Mouse (Mus musculus) heart, embryonic 13.5 days (tissue): Measurements from ENCODE around the gene Ppp2r5a. TPM values are rescaled to one million over a fixed set of nuclear protein-coding genes. Genes with fewer than 3 reads are reported as not detected.
A peak's percentile ranks its signal among the peaks of the same experiment; 100 is the strongest.

Experiments
- ATAC-seq: fragments of 200-750 bp; cut with Nextera tagmentation; 2 replicates; pipeline ENCODE4 v1.8.0; 2017; ENCODE audit warnings: moderate TSS enrichment; ENCODE audit not compliant: insufficient number of reproducible peaks, low FRiP score, low TSS enrichment; ENCODE audit errors: extremely low read depth
- H3K27ac ChIP-seq: fragments of 300-500 bp; sonication (generic); replicated peaks from 2 replicates; pipeline ENCODE4 v1.5.1; 2015; ENCODE audit warnings: moderate library complexity, mild to moderate bottlenecking, inconsistent platforms
- H3K27me3 ChIP-seq: fragments of 300-500 bp; sonication (generic); replicated peaks from 2 replicates; pipeline ENCODE4 v1.6.1; 2015; ENCODE audit warnings: mild to moderate bottlenecking, inconsistent platforms
- H3K36me3 ChIP-seq: fragments of 300-500 bp; sonication (generic); 2 replicates; pipeline ENCODE4 v1.6.1; 2015; ENCODE audit warnings: mild to moderate bottlenecking, inconsistent platforms
- H3K4me1 ChIP-seq: fragments of 300-500 bp; sonication (generic); 2 replicates; pipeline ENCODE4 v1.6.1; 2015; ENCODE audit warnings: inconsistent platforms
- H3K4me2 ChIP-seq: fragments of 300-500 bp; sonication (generic); 2 replicates; pipeline ENCODE4 v1.6.1; 2015; ENCODE audit warnings: inconsistent platforms, mild to moderate bottlenecking, moderate library complexity
- H3K4me3 ChIP-seq: fragments of 300-500 bp; sonication (generic); 2 replicates; pipeline ENCODE4 v1.5.1; 2015; ENCODE audit warnings: moderate library complexity, mild to moderate bottlenecking, inconsistent platforms
- H3K9ac ChIP-seq: fragments of 300-500 bp; sonication (generic); 2 replicates; pipeline ENCODE4 v1.6.1; 2015; ENCODE audit warnings: inconsistent platforms, mild to moderate bottlenecking, moderate library complexity
- H3K9me3 ChIP-seq: fragments of 300-500 bp; sonication (generic); 2 replicates; pipeline ENCODE4 v1.6.1; 2016; ENCODE audit warnings: inconsistent platforms
- WGBS: fragments of 180-500 bp; shearing (Covaris S2); methylation state at CpG from one replicate; pipeline ENCODE4 v1.1.7; 2015; ENCODE audit warnings: mixed read lengths; 5-methylcytosine and 5-hydroxymethylcytosine counted together
- polyA plus RNA-seq: library from polyadenylated mRNA; unstranded; fragments of >200 nt; fragmentation: Nextera tagmentation; extraction: Ambion mirVana; gene quantifications from 2 replicates; pipeline ENCODE4 v1.2.1, GENCODE M21; 2015

Ppp2r5a gene
- polyA plus RNA-seq, 1 experiment from 2014 or later: 21.2 TPM

DNA sequence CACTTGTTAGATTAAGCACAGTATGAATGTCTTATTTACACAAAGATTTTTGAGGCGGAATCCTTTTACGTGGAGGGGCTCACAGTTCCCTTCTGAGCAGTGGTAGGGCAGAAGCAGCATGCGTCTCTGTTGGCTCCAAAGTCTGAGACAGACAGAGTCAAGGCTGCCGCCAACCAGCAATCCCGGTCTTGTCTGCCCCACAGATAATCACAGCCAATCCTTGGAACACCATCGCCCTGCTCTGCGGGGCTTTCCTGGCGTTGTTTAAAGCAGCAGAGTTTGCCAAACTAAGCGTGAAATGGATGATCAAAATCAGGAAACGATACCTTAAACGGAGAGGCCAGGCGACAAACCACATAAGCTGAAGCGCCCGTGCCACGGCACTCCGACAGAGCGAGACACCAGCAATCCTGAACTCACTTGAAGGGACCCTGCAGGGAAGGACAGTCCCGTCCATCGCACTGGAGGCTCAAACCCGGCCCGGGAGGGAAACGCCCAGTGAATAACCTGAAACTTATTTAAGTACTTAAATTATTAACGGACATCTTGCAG lies 53.5 kb downstream of the Ppp2r5a start:
- 54% methylated on average over 23 of the region's 23 CpGs for WGBS
- H3K27ac ChIP-seq: peak overlapping the region; percentile 82
- no peaks in the 10 kb centered on the region for H3K27me3 ChIP-seq
- no peak for ATAC-seq
- H3K36me3 ChIP-seq: peaks cover 92% of the 10 kb centered on the region
- H3K4me1 ChIP-seq: peaks cover 39% of the 10 kb centered on the region
- peak overlapping the region; percentile 21 for H3K4me2 ChIP-seq
- H3K9ac ChIP-seq: peak overlapping the region; percentile 48
- H3K9me3 ChIP-seq: no peaks in the 10 kb centered on the region
- H3K4me3 ChIP-seq: no peak overlapping the region

DNA sequence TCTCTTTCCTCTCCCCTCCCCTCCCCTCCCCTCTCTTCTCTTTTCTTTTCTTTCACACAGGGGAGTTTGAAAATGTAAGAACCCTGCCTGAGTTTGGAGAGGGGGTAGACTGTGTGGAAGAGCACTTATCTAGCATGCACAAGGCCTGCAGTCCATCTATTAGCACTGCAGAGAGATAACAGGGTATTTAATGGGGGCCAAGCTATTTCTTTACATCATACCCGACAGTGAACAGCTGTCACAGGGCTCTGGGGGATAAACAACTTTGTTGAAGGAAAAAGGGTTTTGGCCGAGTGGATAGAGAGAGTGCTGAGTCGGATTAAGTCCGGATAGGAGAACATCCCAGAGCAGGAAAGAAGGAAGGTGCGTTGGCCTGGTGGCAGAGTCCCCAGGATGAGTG lies 54.1 kb downstream of the Ppp2r5a start:
- peak overlapping the region; percentile 48 for H3K9ac ChIP-seq
- H3K4me1 ChIP-seq: peaks cover 39% of the 10 kb centered on the region
- 8% methylated on average over 5 of the region's 5 CpGs for WGBS
- peak overlapping the region; percentile 82 for H3K27ac ChIP-seq
- peak; percentile 68 for ATAC-seq
- H3K27me3 ChIP-seq: no peaks in the 10 kb centered on the region
- no peak overlapping the region for H3K4me3 ChIP-seq
- no peaks in the 10 kb centered on the region for H3K9me3 ChIP-seq
- peak overlapping the region; percentile 21 for H3K4me2 ChIP-seq
- H3K36me3 ChIP-seq: peaks cover 88% of the 10 kb centered on the region

DNA sequence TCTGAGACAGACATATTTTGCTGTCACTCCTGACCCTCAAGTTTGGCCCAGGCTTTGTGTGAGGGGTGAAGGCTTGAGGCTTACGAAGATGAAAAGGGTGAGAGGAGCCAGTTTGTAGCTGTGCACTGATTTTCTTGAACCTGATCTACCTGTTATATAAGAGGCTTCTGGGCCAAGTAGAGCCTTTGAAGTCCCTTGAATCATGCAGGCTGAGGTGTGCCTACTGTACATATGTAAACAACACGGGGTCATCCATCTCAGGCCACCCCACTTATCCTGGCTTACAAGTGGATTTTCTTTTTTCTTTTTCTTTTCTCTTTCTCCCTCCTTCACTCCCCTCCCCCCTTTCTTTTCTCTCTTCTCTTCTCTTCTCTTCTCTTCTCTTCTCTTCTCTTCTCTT lies 54.5 kb downstream of the Ppp2r5a start:
- 64% methylated on average over 2 of the region's 2 CpGs for WGBS
- Histone ChIP-seq H3K4me1 (peaks cover 37% of the 10 kb centered on the region), H3K27ac (peak overlapping the region; percentile 82), H3K4me2 (peak overlapping the region; percentile 21; the same call in 1 of the 2 replicates), H3K27me3 (no peaks in the 10 kb centered on the region), H3K4me3 (no peak overlapping the region), H3K9ac (peak overlapping the region; percentile 40; the same call in 1 of the 2 replicates), H3K36me3 (peaks cover 88% of the 10 kb centered on the region), H3K9me3 (no peaks in the 10 kb centered on the region)
- ATAC-seq: no peak

DNA sequence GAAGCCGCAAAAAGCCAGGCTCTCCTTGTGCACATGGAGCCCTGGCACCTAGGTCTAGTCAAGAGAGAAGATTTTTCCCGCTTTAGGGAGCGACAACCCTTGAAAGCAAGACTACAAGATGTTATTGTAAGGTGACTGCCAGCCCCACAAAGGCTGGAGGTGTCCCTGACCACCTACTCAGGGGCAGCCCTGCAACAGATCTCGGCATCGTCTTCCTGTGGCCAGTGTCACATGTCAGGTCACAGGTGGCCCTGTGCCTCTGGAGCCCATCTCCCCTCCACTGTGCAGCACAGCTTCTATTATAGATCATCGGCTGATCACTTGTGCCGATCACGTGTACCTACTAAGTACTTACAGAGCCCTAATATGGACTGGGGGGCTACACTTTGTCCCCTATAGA lies 55.5 kb downstream of the Ppp2r5a start:
- peaks cover 89% of the 10 kb centered on the region for H3K36me3 ChIP-seq
- ATAC-seq: no peak
- H3K4me3 ChIP-seq: no peak overlapping the region
- H3K27me3 ChIP-seq: no peaks in the 10 kb centered on the region
- H3K27ac ChIP-seq: no peak overlapping the region
- H3K9me3 ChIP-seq: no peaks in the 10 kb centered on the region
- peaks cover 30% of the 10 kb centered on the region for H3K4me1 ChIP-seq
- H3K9ac ChIP-seq: no peak overlapping the region
- WGBS: 81% methylated on average over 8 of the region's 8 CpGs
- no peak overlapping the region for H3K4me2 ChIP-seq

DNA sequence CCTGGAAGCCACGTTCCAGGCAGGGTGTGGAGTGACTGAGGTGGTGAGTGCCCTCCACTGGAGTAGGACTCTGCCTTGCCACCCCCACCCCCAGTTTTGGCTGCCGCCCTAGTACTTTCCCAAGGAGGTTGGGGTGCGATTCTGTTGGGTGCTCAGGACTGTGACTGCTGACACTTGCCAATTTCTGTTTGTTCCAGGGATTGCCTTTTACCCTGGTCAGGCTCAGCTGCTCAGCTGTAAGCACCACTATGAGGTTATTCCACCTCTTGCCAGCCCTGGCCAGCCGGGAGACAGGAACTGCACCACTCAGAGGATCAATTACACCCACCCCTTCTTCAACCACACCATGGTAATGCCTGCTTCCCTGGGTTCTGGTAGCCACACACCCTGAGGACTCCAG lies 62.5 kb downstream of the Ppp2r5a start:
- Histone ChIP-seq H3K4me3 (no peak overlapping the region), H3K36me3 (peaks cover 84% of the 10 kb centered on the region), H3K4me1 (no peaks in the 10 kb centered on the region), H3K27ac (no peak overlapping the region), H3K9ac (no peak overlapping the region), H3K4me2 (no peak overlapping the region), H3K9me3 (no peaks in the 10 kb centered on the region), H3K27me3 (no peaks in the 10 kb centered on the region)
- WGBS: 64% methylated on average over 4 of the region's 4 CpGs
- no peak for ATAC-seq

DNA sequence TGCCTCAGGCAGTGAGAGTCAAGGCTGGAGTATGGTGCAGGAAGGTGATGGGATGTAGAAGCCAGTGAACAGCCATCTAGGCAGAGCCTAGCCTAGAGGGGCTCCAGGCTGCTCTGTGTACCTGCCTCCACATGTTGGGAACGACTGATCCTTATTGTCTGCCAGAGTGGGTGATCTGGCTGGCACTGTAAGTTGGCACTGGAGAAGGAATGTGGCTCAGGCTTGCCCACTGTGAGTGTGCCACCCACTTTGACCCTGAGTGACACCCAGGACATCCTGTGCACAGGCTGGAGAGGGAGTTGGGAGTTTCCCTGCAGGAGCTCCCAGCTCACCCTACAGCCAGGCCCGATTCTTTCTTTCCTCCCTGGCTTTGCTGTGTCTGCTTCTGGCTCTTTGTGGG lies 63.2 kb downstream of the Ppp2r5a start:
- no peaks in the 10 kb centered on the region for H3K9me3 ChIP-seq
- no peak overlapping the region for H3K27ac ChIP-seq
- H3K36me3 ChIP-seq: peaks cover 78% of the 10 kb centered on the region

DNA sequence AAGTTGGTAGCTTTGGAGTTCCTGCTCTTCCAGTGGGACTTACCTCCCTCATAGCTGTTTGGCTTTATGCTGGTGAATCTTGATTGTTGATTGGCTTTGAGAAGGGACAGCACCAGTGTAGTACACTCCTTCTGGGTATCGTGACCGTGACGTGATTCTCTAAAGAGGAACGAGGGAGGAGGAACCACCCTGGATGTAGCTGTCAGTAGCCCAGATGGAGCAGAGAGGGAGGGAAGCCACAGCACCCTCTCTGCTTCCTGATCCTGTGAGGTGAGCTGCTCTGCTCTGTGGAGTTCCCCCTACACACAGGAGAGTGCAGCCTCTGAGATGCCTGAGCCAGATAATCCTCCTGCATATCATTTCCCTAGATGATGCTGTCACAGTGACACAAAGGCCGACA lies 68.6 kb downstream of the Ppp2r5a start:
- 72% methylated on average over 5 of the region's 5 CpGs for WGBS
- Histone ChIP-seq H3K27me3 (no peaks in the 10 kb centered on the region), H3K4me1 (no peaks in the 10 kb centered on the region), H3K4me3 (no peak overlapping the region), H3K9me3 (no peaks in the 10 kb centered on the region), H3K4me2 (no peak overlapping the region), H3K9ac (no peak overlapping the region), H3K27ac (no peak overlapping the region), H3K36me3 (peaks cover 69% of the 10 kb centered on the region)
- no peak for ATAC-seq

More for the DNA sequence above, 63.2 kb downstream of the Ppp2r5a start:
- H3K27me3 ChIP-seq: no peaks in the 10 kb centered on the region
- H3K4me3 ChIP-seq: no peak overlapping the region
- no peak overlapping the region for H3K9ac ChIP-seq
- no peak overlapping the region for H3K4me2 ChIP-seq
- H3K4me1 ChIP-seq: no peaks in the 10 kb centered on the region
- WGBS: 83% methylated on average over 2 of the region's 2 CpGs
- no peak for ATAC-seq

DNA sequence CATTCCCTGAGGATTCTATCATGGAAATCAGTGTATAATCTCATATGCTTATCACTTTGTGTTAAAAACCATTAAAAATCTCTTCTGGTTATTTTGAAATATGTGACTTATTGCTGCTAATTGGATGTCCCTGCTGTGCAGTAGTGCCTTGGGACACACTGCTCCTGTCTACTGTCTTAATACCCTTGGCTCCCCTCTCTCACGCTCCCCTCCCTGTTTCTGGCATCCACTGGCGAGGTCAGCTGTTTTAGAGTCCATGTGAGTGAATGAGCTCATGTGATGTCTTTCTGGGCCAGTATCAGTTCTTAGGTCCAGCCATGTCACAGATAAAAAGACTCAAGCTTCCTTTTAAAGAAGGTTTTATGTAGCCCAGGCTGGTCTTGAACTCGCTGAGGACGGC lies 72.7 kb downstream of the Ppp2r5a start:
- H3K27me3 ChIP-seq: no peaks in the 10 kb centered on the region
- WGBS: 84% methylated on average over 4 of the region's 4 CpGs
- no peak overlapping the region for H3K9ac ChIP-seq
- no peak overlapping the region for H3K4me2 ChIP-seq
- H3K36me3 ChIP-seq: peaks cover 50% of the 10 kb centered on the region
- no peak overlapping the region for H3K27ac ChIP-seq
- H3K9me3 ChIP-seq: no peaks in the 10 kb centered on the region
- peaks cover 25% of the 10 kb centered on the region for H3K4me1 ChIP-seq
- no peak for ATAC-seq
- no peak overlapping the region for H3K4me3 ChIP-seq

DNA sequence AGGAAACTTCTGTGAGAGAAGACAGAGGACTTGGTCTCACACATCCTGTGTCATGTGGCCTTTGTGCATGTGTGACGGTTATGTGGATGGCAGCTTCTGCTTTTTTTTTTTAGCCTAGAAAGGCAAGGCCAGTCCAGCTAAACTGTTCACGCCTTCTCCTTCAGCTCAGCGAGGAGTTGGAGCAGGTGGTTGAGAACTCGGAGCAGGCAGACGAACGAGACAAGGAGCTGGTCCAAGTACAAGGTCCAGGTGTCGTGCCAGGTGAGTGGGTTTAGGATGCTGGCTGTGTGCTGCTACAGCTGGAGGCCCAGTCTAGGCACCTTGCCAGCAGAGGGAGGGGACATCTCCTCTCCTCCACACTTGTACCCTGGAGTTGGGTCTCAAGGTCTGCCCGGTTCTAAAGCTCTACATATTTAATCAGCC lies 75.0 kb downstream of the Ppp2r5a start:
- peaks cover 33% of the 10 kb centered on the region for H3K36me3 ChIP-seq
- no peak for ATAC-seq
- H3K27me3 ChIP-seq: no peaks in the 10 kb centered on the region; the same call in 1 of the 2 replicates
- 68% methylated on average over 8 of the region's 8 CpGs for WGBS
- H3K9ac ChIP-seq: peak overlapping the region; percentile 50; the same call in 1 of the 2 replicates
- H3K4me2 ChIP-seq: 0 out of 2 replicates have a peak overlapping the region, but pooled peaks have one; percentile 98
- no peak overlapping the region for H3K27ac ChIP-seq
- no peak overlapping the region for H3K4me3 ChIP-seq
- H3K4me1 ChIP-seq: peaks cover 28% of the 10 kb centered on the region
- no peaks in the 10 kb centered on the region for H3K9me3 ChIP-seq

DNA sequence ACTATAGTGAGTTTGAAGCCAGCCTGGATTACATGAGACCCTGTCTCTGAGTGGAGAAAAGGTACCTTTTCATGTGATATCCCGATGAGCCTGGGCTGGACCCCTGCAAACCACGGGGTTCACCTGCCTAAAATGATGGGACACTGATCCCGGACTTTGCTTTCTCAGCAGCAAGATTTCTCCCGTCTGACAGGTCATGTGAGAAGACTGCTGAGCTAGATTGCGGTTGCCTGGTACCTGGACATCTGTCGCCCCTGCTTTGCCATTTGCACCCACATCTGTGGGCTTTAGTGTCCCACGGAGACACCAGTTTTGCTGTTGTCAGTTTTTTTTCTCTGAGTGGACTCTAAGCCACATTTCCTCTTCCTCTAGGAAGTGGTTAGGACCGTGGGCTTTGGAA lies 75.8 kb downstream of the Ppp2r5a start:
- Histone ChIP-seq H3K36me3 (peaks cover 25% of the 10 kb centered on the region), H3K9ac (peak overlapping the region; percentile 91), H3K9me3 (no peaks in the 10 kb centered on the region), H3K4me1 (peaks cover 28% of the 10 kb centered on the region), H3K27me3 (no peaks in the 10 kb centered on the region; the same call in 1 of the 2 replicates), H3K27ac (no peak overlapping the region), H3K4me3 (peak overlapping the region; percentile 86; the same call in 1 of the 2 replicates), H3K4me2 (peak overlapping the region; percentile 98)
- no peak for ATAC-seq
- 82% methylated on average over 8 of the region's 8 CpGs for WGBS

DNA sequence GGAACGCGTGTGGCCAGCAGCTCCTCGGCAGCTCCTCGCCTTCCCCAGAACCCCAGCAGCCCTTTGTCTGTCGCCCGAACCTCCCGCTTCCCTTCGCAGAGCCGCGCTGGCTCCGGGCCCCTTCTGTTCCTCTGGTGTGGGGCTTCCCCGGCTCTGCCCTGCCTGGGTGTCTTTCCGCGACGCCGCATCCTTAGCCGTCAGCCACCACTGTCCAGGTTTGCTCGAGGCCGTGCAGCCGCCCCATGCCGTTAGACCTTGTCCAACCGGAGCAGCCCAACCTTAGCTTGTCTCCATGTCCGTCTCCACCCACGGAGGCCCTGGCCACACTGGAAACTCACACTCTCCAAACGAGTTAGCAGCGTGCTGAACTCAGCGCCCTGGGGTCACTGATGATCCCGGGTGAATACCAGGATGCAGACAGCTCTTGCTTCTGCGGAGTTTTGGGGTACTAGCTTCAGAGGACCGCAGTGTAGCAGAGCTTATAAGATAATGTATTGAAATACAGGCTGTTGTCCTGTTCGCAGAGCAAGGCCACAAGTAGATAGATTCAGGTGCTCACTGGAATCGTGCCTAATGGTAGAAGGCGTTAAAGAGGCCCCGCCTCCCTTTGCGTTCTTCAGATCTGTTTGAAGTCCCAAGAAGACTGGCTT lies 76.7 kb downstream of the Ppp2r5a start:
- peak overlapping the region; percentile 60 for H3K27ac ChIP-seq
- H3K4me1 ChIP-seq: peaks cover 28% of the 10 kb centered on the region
- peaks cover 20% of the 10 kb centered on the region for H3K36me3 ChIP-seq
- ATAC-seq: peak; percentile 35; the same call in 1 of the 2 replicates
- H3K4me2 ChIP-seq: peak overlapping the region; percentile 98
- peak overlapping the region; percentile 86 for H3K4me3 ChIP-seq
- H3K9ac ChIP-seq: peak overlapping the region; percentile 91
- 2% methylated on average over 33 of the region's 35 CpGs for WGBS
- H3K27me3 ChIP-seq: no peaks in the 10 kb centered on the region; the same call in 1 of the 2 replicates
- H3K9me3 ChIP-seq: no peaks in the 10 kb centered on the region
